Comparison of ENCODE assay signal across 12 mouse cellular contexts in genomic region chr8:106074236-106074635, GRCm38 (mm10).
"Had no signal": no experiment of that assay in that cellular context is flagged by ENCODE, and none has a peak within 500 bp of the region (broad histone marks: within the 10 kb centered on the region; RNA-seq: fewer than 3 reads in every experiment).

No protein-coding gene starts in this region.

- H3K9ac ChIP-seq: kidney, embryonic 15.5 days; limb, embryonic 13.5 days; liver, embryonic 13.5 days; midbrain, embryonic 12.5 days; neural tube, embryonic 13.5 days had no signal

- DNase-seq: kidney, postnatal 36 days; left cerebral cortex, postnatal 4 days; liver, embryonic 13.5 days; lung, adult 18-20 months; retina, postnatal 1 day; right cerebral cortex, postnatal 14 days; thymus, postnatal 4 days had no signal

- H3K9me3 ChIP-seq: kidney, embryonic 15.5 days; limb, embryonic 13.5 days; midbrain, embryonic 12.5 days; neural tube, embryonic 13.5 days had no signal

- ATAC-seq: midbrain, embryonic 16.5 days had no signal

- H3K4me2 ChIP-seq: kidney, embryonic 15.5 days; limb, embryonic 13.5 days; liver, embryonic 13.5 days; midbrain, embryonic 12.5 days; neural tube, embryonic 13.5 days had no signal

- H3K27me3 ChIP-seq: kidney, embryonic 15.5 days; limb, embryonic 13.5 days; liver, embryonic 13.5 days; midbrain, embryonic 12.5 days; neural tube, embryonic 13.5 days had no signal

- H3K27ac ChIP-seq: kidney, embryonic 15.5 days; limb, embryonic 13.5 days; liver, embryonic 13.5 days; midbrain, embryonic 12.5 days; neural tube, embryonic 13.5 days had no signal

- H3K4me3 ChIP-seq: kidney, embryonic 15.5 days; limb, embryonic 13.5 days; liver, embryonic 13.5 days; midbrain, embryonic 12.5 days; neural tube, embryonic 13.5 days had no signal

- H3K4me1 ChIP-seq: kidney, embryonic 15.5 days; limb, embryonic 13.5 days; midbrain, embryonic 12.5 days had no signal
